Mouse (Mus musculus) forebrain, embryonic 14.5 days (tissue): ENCODE measurements around the gene Rai14. TPM values are rescaled to one million over a fixed set of nuclear protein-coding genes. Genes with fewer than 3 reads are reported as not detected.

ENCODE experiments used
- ATAC-seq: fragments of 200-750 bp; cut with Nextera tagmentation; 2 replicates; pipeline ENCODE4 v1.8.0; 2017; ENCODE audit warnings: mild to moderate bottlenecking, moderate library complexity
- DNase-seq: peaks from one replicate; pipeline ENCODE4 v3.0.0-alpha.2; 2015; ENCODE audit warnings: low spot score
- H3K27ac ChIP-seq: fragments of 300-500 bp; sonication (generic); 2 replicates; pipeline ENCODE4 v1.5.1; 2014; ENCODE audit warnings: low read depth, mild to moderate bottlenecking, control low read depth, low read length, moderate library complexity
- H3K27me3 ChIP-seq: fragments of 300-500 bp; sonication (generic); replicated peaks from 2 replicates; pipeline ENCODE4 v1.6.1; 2014; ENCODE audit warnings: low read length, control low read depth, mixed read lengths; ENCODE audit not compliant: control insufficient read depth, insufficient read depth
- H3K36me3 ChIP-seq: fragments of 300-500 bp; sonication (generic); 2 replicates; pipeline ENCODE4 v1.6.1; 2014; ENCODE audit warnings: low read length, control low read depth; ENCODE audit not compliant: control insufficient read depth, insufficient read depth
- H3K4me1 ChIP-seq: fragments of 300-500 bp; sonication (generic); 2 replicates; pipeline ENCODE4 v1.6.1; 2014; ENCODE audit warnings: antibody characterized with exemption, low read length, control low read depth; ENCODE audit not compliant: control insufficient read depth, insufficient read depth
- H3K4me2 ChIP-seq: fragments of 300-500 bp; sonication (generic); 2 replicates; pipeline ENCODE4 v1.6.1; 2014; ENCODE audit warnings: mild to moderate bottlenecking, control low read depth, low read length
- H3K4me3 ChIP-seq: fragments of 300-500 bp; sonication (generic); 2 replicates; pipeline ENCODE4 v1.5.1; 2014; ENCODE audit warnings: low read depth, low read length, control low read depth
- H3K9ac ChIP-seq: fragments of 300-500 bp; sonication (generic); 2 replicates; pipeline ENCODE4 v1.6.1; 2014; ENCODE audit warnings: mild to moderate bottlenecking, low read length, control low read depth, moderate library complexity
- H3K9me3 ChIP-seq: fragments of 300-500 bp; sonication (generic); replicated peaks from 2 replicates; pipeline ENCODE4 v1.6.1; 2016; ENCODE audit warnings: low read length, control low read depth, mixed read lengths; ENCODE audit not compliant: control insufficient read depth
- WGBS: fragments of 180-500 bp; shearing (Covaris S2); extraction: QIAGEN DNeasy Blood & Tissue Kit; methylation state at CpG from one replicate; pipeline ENCODE4 v1.1.7; 2014; 5-methylcytosine and 5-hydroxymethylcytosine counted together
- polyA plus RNA-seq: library from polyadenylated mRNA; unstranded; fragments of >200 nt; fragmentation: Nextera tagmentation; extraction: Ambion mirVana; gene quantifications from 2 replicates; pipeline ENCODE4 v1.2.1, GENCODE M21; 2014

The Rai14 gene
- 28.6 and 28.7 TPM in 2 replicates for polyA plus RNA-seq

- ATAC-seq (peak; percentile 77), DNase-seq (peak; percentile 57)
- peaks cover 15% of the 10 kb centered on the region for H3K4me1 ChIP-seq
- under 1% methylated on average over 51 of the region's 68 CpGs for WGBS
- H3K4me3 ChIP-seq: peak within 1 kb of the TSS; percentile 80
- peak within 1 kb of the TSS; percentile 89 for H3K9ac ChIP-seq
- H3K27me3 ChIP-seq: no peaks in the 10 kb centered on the region
- H3K27ac ChIP-seq: peak within 1 kb of the TSS; percentile 74
- H3K4me2 ChIP-seq: peak within 1 kb of the TSS; percentile 97
- no peaks in the 10 kb centered on the region for H3K36me3 ChIP-seq
- H3K9me3 ChIP-seq: 0 out of 2 replicates have a peak, but pooled peaks cover 2% of the 10 kb centered on the region
These were observed at the start of gene Rai14 for GRCm38 (mm10) chr15:10714409-10715138. Gene Rai14 (minus strand): TSS chr15:10714624.

- WGBS: 85% methylated on average over 6 of the region's 6 CpGs
- Histone ChIP-seq H3K9me3 (no peaks in the 10 kb centered on the region), H3K4me1 (no peaks in the 10 kb centered on the region), H3K4me3 (no peak overlapping the region), H3K27ac (no peak overlapping the region), H3K4me2 (no peak overlapping the region), H3K9ac (no peak overlapping the region), H3K36me3 (no peaks in the 10 kb centered on the region), H3K27me3 (no peaks in the 10 kb centered on the region)
- DNase-seq (no peak), ATAC-seq (no peak)
These were observed 47.0 kb upstream of the Rai14 start for GRCm38 (mm10) chr15:10761441-10761840.

- ATAC-seq (no peak), DNase-seq (no peak)
- Histone ChIP-seq H3K9me3 (no peaks in the 10 kb centered on the region), H3K9ac (no peak overlapping the region), H3K4me2 (no peak overlapping the region), H3K4me1 (no peaks in the 10 kb centered on the region), H3K36me3 (no peaks in the 10 kb centered on the region), H3K4me3 (no peak overlapping the region), H3K27me3 (no peaks in the 10 kb centered on the region), H3K27ac (no peak overlapping the region)
- 91% methylated on average over 12 of the region's 12 CpGs for WGBS
These were observed 45.6 kb upstream of the Rai14 start for GRCm38 (mm10) chr15:10760006-10760405.

GRCm38 (mm10) chr15:10759440-10759839 is 45.0 kb upstream of the Rai14 start:
- Histone ChIP-seq H3K4me3 (no peak overlapping the region), H3K4me1 (no peaks in the 10 kb centered on the region), H3K4me2 (no peak overlapping the region), H3K27ac (no peak overlapping the region), H3K9me3 (no peaks in the 10 kb centered on the region), H3K36me3 (no peaks in the 10 kb centered on the region), H3K27me3 (no peaks in the 10 kb centered on the region), H3K9ac (no peak overlapping the region)
- ATAC-seq (no peak), DNase-seq (no peak)
- 92% methylated on average over 4 of the region's 4 CpGs for WGBS

GRCm38 (mm10) chr15:10758808-10759207 is 44.4 kb upstream of the Rai14 start:
- no peak for DNase-seq
- no peaks in the 10 kb centered on the region for H3K36me3 ChIP-seq

GRCm38 (mm10) chr15:10751141-10751540 is 36.7 kb upstream of the Rai14 start:
- ATAC-seq (no peak), DNase-seq (no peak)
- no peak overlapping the region for H3K4me3 ChIP-seq
- no peak overlapping the region for H3K27ac ChIP-seq
- WGBS: 86% methylated on average over 2 of the region's 2 CpGs
- no peaks in the 10 kb centered on the region for H3K9me3 ChIP-seq
- H3K9ac ChIP-seq: no peak overlapping the region
- H3K4me1 ChIP-seq: peaks cover 11% of the 10 kb centered on the region; the same call in 1 of the 2 replicates
- no peaks in the 10 kb centered on the region for H3K36me3 ChIP-seq
- H3K4me2 ChIP-seq: no peak overlapping the region
- no peaks in the 10 kb centered on the region for H3K27me3 ChIP-seq

More at GRCm38 (mm10) chr15:10758808-10759207, 44.4 kb upstream of the Rai14 start:
- H3K9ac ChIP-seq: no peak overlapping the region
- H3K27ac ChIP-seq: no peak overlapping the region
- H3K9me3 ChIP-seq: no peaks in the 10 kb centered on the region
- H3K4me3 ChIP-seq: no peak overlapping the region
- H3K27me3 ChIP-seq: no peaks in the 10 kb centered on the region
- no peak overlapping the region for H3K4me2 ChIP-seq
- no peaks in the 10 kb centered on the region for H3K4me1 ChIP-seq
- ATAC-seq: no peak

GRCm38 (mm10) chr15:10750339-10750738 is 35.9 kb upstream of the Rai14 start:
- Histone ChIP-seq H3K27ac (no peak overlapping the region), H3K9ac (no peak overlapping the region), H3K9me3 (no peaks in the 10 kb centered on the region), H3K36me3 (no peaks in the 10 kb centered on the region), H3K4me1 (peaks cover 11% of the 10 kb centered on the region; the same call in 1 of the 2 replicates), H3K4me3 (no peak overlapping the region), H3K27me3 (no peaks in the 10 kb centered on the region), H3K4me2 (no peak overlapping the region)
- DNase-seq (no peak), ATAC-seq (no peak)
- 88% methylated on average over 2 of the region's 2 CpGs for WGBS

- no peak overlapping the region for H3K4me3 ChIP-seq
- H3K27ac ChIP-seq: no peak overlapping the region
- no peaks in the 10 kb centered on the region for H3K27me3 ChIP-seq
- no peak for DNase-seq
- WGBS: 77% methylated on average over 4 of the region's 4 CpGs
- H3K9ac ChIP-seq: no peak overlapping the region
- H3K4me2 ChIP-seq: no peak overlapping the region
- no peak for ATAC-seq
- no peaks in the 10 kb centered on the region for H3K36me3 ChIP-seq
- H3K9me3 ChIP-seq: no peaks in the 10 kb centered on the region
- peaks cover 11% of the 10 kb centered on the region; the same call in 1 of the 2 replicates for H3K4me1 ChIP-seq
These were observed 35.3 kb upstream of the Rai14 start for GRCm38 (mm10) chr15:10749678-10750077.

GRCm38 (mm10) chr15:10747638-10748037 is 33.2 kb upstream of the Rai14 start:
- WGBS: 45% methylated on average over 8 of the region's 8 CpGs
- Histone ChIP-seq H3K4me2 (peak overlapping the region; percentile 3; the same call in 1 of the 2 replicates), H3K9me3 (no peaks in the 10 kb centered on the region), H3K9ac (no peak overlapping the region), H3K27me3 (no peaks in the 10 kb centered on the region), H3K27ac (peak overlapping the region; percentile 15; the same call in 1 of the 2 replicates), H3K36me3 (no peaks in the 10 kb centered on the region), H3K4me3 (no peak overlapping the region), H3K4me1 (peaks cover 11% of the 10 kb centered on the region; the same call in 1 of the 2 replicates)
- peak; percentile 38; the same call in 1 of the 2 replicates for ATAC-seq
- DNase-seq: peak; percentile 27
